Mouse (Mus musculus) midbrain, embryonic 16.5 days (tissue): ENCODE data around the gene Fat3. TPM values are rescaled to one million over a fixed set of nuclear protein-coding genes. Genes with fewer than 3 reads are reported as not detected.
A peak's percentile ranks its signal among the peaks of the same experiment; 100 is the strongest.

Experiments used
- ATAC-seq: fragments of 200-750 bp; cut with Nextera tagmentation; 2 replicates; pipeline ENCODE4 v1.8.0; 2017; ENCODE audit warnings: moderate TSS enrichment
- H3K27ac ChIP-seq: fragments of 300-500 bp; sonication (generic); 2 replicates; pipeline ENCODE4 v1.5.1; 2014; ENCODE audit warnings: mild to moderate bottlenecking, low read length, mixed read lengths
- H3K27me3 ChIP-seq: fragments of 300-500 bp; sonication (generic); 2 replicates; pipeline ENCODE4 v1.6.1; 2014; ENCODE audit warnings: low read depth, low read length, mixed read lengths; ENCODE audit not compliant: control insufficient read depth, insufficient read depth
- H3K36me3 ChIP-seq: fragments of 300-500 bp; sonication (generic); 2 replicates; pipeline ENCODE4 v1.6.1; 2014; ENCODE audit warnings: mild to moderate bottlenecking, low read length, moderate library complexity, mixed read lengths; ENCODE audit not compliant: control insufficient read depth, insufficient read depth
- H3K4me1 ChIP-seq: fragments of 300-500 bp; sonication (generic); 2 replicates; pipeline ENCODE4 v1.6.1; 2014; ENCODE audit warnings: mild to moderate bottlenecking, low read length, mixed read lengths; ENCODE audit not compliant: control insufficient read depth, insufficient read depth
- H3K4me2 ChIP-seq: fragments of 300-500 bp; sonication (generic); 2 replicates; pipeline ENCODE4 v1.6.1; 2014; ENCODE audit warnings: mild to moderate bottlenecking, low read length, mixed read lengths
- H3K4me3 ChIP-seq: fragments of 300-500 bp; sonication (generic); 2 replicates; pipeline ENCODE4 v1.5.1; 2014; ENCODE audit warnings: low read depth, mild to moderate bottlenecking, low read length, moderate library complexity, mixed read lengths
- H3K9ac ChIP-seq: fragments of 300-500 bp; sonication (generic); 2 replicates; pipeline ENCODE4 v1.6.1; 2014; ENCODE audit warnings: low read depth, low read length, mixed read lengths
- H3K9me3 ChIP-seq: fragments of 300-500 bp; sonication (generic); replicated peaks from 2 replicates; pipeline ENCODE4 v1.6.1; 2014; ENCODE audit warnings: mild to moderate bottlenecking, low read length, mixed read lengths; ENCODE audit not compliant: control insufficient read depth, poor library complexity, severe bottlenecking
- WGBS: fragments of 180-500 bp; shearing (Covaris S2); extraction: QIAGEN DNeasy Blood & Tissue Kit; methylation state at CpG from one replicate; pipeline ENCODE4 v1.1.7; 2014; 5-methylcytosine and 5-hydroxymethylcytosine counted together
- polyA plus RNA-seq: library from polyadenylated mRNA; unstranded; fragments of >200 nt; fragmentation: Nextera tagmentation; extraction: Ambion mirVana; gene quantifications from 2 replicates; pipeline ENCODE4 v1.2.1, GENCODE M21; 2015

Fat3 gene
- polyA plus RNA-seq, 1 experiment from 2014 or later = 13.4 TPM

- WGBS = 0% methylated on average over 35 of the region's 35 CpGs
- Histone ChIP-seq H3K27me3 (no peaks in the 10 kb centered on the region), H3K27ac (peak overlapping the region; percentile 96), H3K4me2 (peak overlapping the region; percentile 76), H3K36me3 (no peaks in the 10 kb centered on the region), H3K9me3 (no peaks in the 10 kb centered on the region), H3K4me3 (peak overlapping the region; percentile 87), H3K9ac (peak overlapping the region; percentile 84), H3K4me1 (peaks cover 15% of the 10 kb centered on the region)
- ATAC-seq = peak; percentile 46
Measured at GRCm38 (mm10) chr9:16499621-16500381, 1.3 kb downstream of the Fat3 start.

- peak overlapping the region; percentile 76 for H3K4me2 ChIP-seq
- ATAC-seq = no peak
- H3K27ac ChIP-seq = peak overlapping the region; percentile 78
- H3K9me3 ChIP-seq = no peaks in the 10 kb centered on the region
- no peaks in the 10 kb centered on the region for H3K27me3 ChIP-seq
- peak overlapping the region; percentile 87 for H3K4me3 ChIP-seq
- peak overlapping the region; percentile 50 for H3K9ac ChIP-seq
- no peaks in the 10 kb centered on the region for H3K36me3 ChIP-seq
- peaks cover 15% of the 10 kb centered on the region for H3K4me1 ChIP-seq
- WGBS = 2% methylated on average over 4 of the region's 4 CpGs
Measured at GRCm38 (mm10) chr9:16498876-16499275, 2.2 kb downstream of the Fat3 start.

GRCm38 (mm10) chr9:16497361-16497760 is 3.7 kb downstream of the Fat3 start:
- WGBS = 100% methylated on average over 1 of the region's 1 CpGs
- ATAC-seq = no peak

DNA sequence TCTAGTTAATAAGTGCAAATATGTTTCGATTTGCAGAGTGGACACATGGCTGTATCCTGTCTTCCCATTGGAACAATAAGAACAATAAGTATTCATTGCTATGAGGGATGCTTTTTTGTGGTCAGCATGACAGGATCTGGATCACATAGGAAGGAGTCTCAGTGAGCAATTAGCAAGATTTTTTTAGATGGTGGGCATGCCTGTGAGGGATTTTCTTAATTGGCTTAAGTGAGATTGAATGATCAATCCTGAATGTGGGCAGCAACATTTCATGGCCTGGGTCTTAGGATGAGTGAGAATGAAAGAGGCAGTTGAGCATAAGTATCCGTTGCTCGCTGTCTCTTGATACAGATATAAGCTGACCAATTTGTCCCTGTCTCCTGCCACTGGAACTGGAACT is 4.8 kb downstream of the Fat3 start:
- no peak for ATAC-seq
- no peak overlapping the region for H3K4me3 ChIP-seq
- no peaks in the 10 kb centered on the region for H3K36me3 ChIP-seq
- WGBS = 67% methylated on average over 3 of the region's 3 CpGs
- no peak overlapping the region for H3K27ac ChIP-seq
- no peaks in the 10 kb centered on the region for H3K27me3 ChIP-seq
- peaks cover 10% of the 10 kb centered on the region for H3K4me1 ChIP-seq
- no peaks in the 10 kb centered on the region for H3K9me3 ChIP-seq
- no peak overlapping the region for H3K4me2 ChIP-seq
- H3K9ac ChIP-seq = no peak overlapping the region

More at GRCm38 (mm10) chr9:16497361-16497760, 3.7 kb downstream of the Fat3 start:
- peaks cover 10% of the 10 kb centered on the region for H3K4me1 ChIP-seq
- no peak overlapping the region for H3K27ac ChIP-seq
- H3K9ac ChIP-seq = no peak overlapping the region
- H3K9me3 ChIP-seq = no peaks in the 10 kb centered on the region
- no peaks in the 10 kb centered on the region for H3K36me3 ChIP-seq
- H3K4me3 ChIP-seq = no peak overlapping the region
- H3K27me3 ChIP-seq = no peaks in the 10 kb centered on the region
- H3K4me2 ChIP-seq = no peak overlapping the region

GRCm38 (mm10) chr9:16489661-16490060 is 11.4 kb downstream of the Fat3 start:
- Histone ChIP-seq H3K9me3 (no peaks in the 10 kb centered on the region), H3K4me1 (peaks cover 22% of the 10 kb centered on the region), H3K4me3 (no peak overlapping the region), H3K9ac (no peak overlapping the region), H3K36me3 (no peaks in the 10 kb centered on the region), H3K27me3 (no peaks in the 10 kb centered on the region), H3K4me2 (no peak overlapping the region), H3K27ac (no peak overlapping the region)
- WGBS = 24% methylated on average over 3 of the region's 3 CpGs
- ATAC-seq = peak; percentile 51; the same call in 1 of the 2 replicates

- ATAC-seq = no peak
Measured at GRCm38 (mm10) chr9:16487565-16487964, 13.5 kb downstream of the Fat3 start.

DNA sequence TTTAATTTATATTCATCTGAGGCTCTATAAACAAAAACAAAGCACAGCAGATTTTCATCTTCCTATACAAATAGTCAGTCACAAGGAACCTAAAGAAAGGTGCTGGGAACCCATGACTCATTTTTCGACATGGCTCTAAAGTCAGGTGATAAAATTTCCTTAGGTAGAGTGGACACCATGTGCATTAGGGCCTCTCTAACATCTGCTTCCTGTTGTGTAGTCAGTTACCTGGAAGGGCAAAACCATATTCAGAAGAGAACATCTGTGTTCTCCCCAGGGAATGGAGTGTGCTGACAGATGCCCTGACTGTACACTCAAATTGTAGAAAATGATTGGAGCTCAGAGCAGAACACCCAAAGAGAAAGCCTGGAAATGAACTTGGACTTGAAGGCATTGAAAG is 14.9 kb downstream of the Fat3 start:
- 91% methylated on average over 1 of the region's 1 CpGs for WGBS
- no peak overlapping the region for H3K9ac ChIP-seq
- H3K9me3 ChIP-seq = no peaks in the 10 kb centered on the region
- H3K4me2 ChIP-seq = no peak overlapping the region
- no peaks in the 10 kb centered on the region for H3K36me3 ChIP-seq
- no peak overlapping the region for H3K4me3 ChIP-seq
- peaks cover 22% of the 10 kb centered on the region for H3K4me1 ChIP-seq
- no peaks in the 10 kb centered on the region for H3K27me3 ChIP-seq
- no peak for ATAC-seq
- no peak overlapping the region for H3K27ac ChIP-seq

More at GRCm38 (mm10) chr9:16487565-16487964, 13.5 kb downstream of the Fat3 start:
- H3K36me3 ChIP-seq = no peaks in the 10 kb centered on the region
- peaks cover 22% of the 10 kb centered on the region for H3K4me1 ChIP-seq
- H3K9me3 ChIP-seq = no peaks in the 10 kb centered on the region
- H3K27ac ChIP-seq = no peak overlapping the region
- no peak overlapping the region for H3K9ac ChIP-seq
- no peaks in the 10 kb centered on the region for H3K27me3 ChIP-seq
- H3K4me2 ChIP-seq = no peak overlapping the region
- H3K4me3 ChIP-seq = no peak overlapping the region

- H3K4me2 ChIP-seq = no peak overlapping the region
Measured at GRCm38 (mm10) chr9:16485173-16485572, 15.9 kb downstream of the Fat3 start.

DNA sequence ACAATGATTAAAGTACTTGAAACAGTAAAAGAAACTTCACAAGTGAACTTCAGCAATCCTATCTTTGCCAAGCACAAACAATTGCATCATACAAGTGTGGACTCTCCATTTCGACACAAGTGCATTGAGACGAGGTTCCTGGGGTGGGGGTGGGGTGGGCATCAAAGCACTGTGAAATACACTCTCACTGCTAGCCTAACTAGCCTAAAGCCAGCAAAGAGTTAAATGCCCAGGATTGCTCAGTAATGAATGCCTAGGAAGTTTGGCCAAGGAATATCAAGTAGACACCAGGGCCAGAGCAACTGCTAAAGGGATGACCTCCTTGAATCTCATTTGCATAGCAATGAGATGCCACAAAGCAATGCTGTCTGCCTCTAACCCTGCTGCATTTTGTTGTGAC is 16.3 kb downstream of the Fat3 start:
- Histone ChIP-seq H3K27ac (no peak overlapping the region), H3K27me3 (no peaks in the 10 kb centered on the region), H3K4me1 (peaks cover 20% of the 10 kb centered on the region), H3K4me3 (no peak overlapping the region), H3K36me3 (no peaks in the 10 kb centered on the region), H3K9me3 (no peaks in the 10 kb centered on the region), H3K9ac (no peak overlapping the region), H3K4me2 (no peak overlapping the region)
- WGBS = 8% methylated on average over 2 of the region's 2 CpGs
- peak; percentile 83 for ATAC-seq

More at GRCm38 (mm10) chr9:16485173-16485572, 15.9 kb downstream of the Fat3 start:
- Histone ChIP-seq H3K9me3 (no peaks in the 10 kb centered on the region), H3K27ac (no peak overlapping the region), H3K4me3 (no peak overlapping the region), H3K27me3 (no peaks in the 10 kb centered on the region), H3K4me1 (peaks cover 22% of the 10 kb centered on the region), H3K36me3 (no peaks in the 10 kb centered on the region), H3K9ac (no peak overlapping the region)
- ATAC-seq = no peak
- WGBS = 12% methylated on average over 4 of the region's 4 CpGs
